In the genomic region with DNA sequence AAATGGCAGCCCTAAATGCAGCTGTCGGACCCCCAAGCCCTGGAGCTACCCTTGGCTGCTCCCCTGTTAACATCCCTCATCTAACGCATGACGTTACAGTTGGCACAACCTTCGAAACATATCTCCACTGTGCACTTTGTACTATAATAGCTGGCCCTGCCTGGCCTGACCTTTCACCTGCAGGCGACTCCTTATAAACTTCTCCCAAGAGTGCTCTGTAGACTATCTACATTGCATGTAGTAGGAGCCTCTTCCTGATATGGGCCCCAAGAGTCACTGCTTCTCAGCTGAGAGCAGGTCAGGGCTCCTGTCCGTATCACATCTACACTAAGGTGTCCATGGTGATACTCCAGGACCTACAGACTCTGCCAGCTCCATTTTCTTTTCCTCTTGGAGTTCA, we compare ENCODE assay signal across 20 mouse cellular contexts.
"Had no signal": no experiment of that assay in that cellular context is flagged by ENCODE, and none has a peak within 500 bp of the region (broad histone marks: within the 10 kb centered on the region; RNA-seq: fewer than 3 reads in every experiment).

No protein-coding gene starts in this region.

- H3K27me3 ChIP-seq: limb, embryonic 13.5 days; liver, embryonic 12.5 days; liver, embryonic 15.5 days; lung, embryonic 15.5 days; midbrain, embryonic 12.5 days; neural tube, embryonic 13.5 days had no signal

- H3K27ac ChIP-seq: kidney, postnatal 0 days; layer of hippocampus, adult 2 months; limb, embryonic 10.5 days; limb, embryonic 13.5 days; liver, embryonic 12.5 days; liver, embryonic 15.5 days; lung, embryonic 15.5 days; midbrain, embryonic 12.5 days; neural tube, embryonic 13.5 days had no signal

- H3K9ac ChIP-seq: limb, embryonic 13.5 days; liver, embryonic 12.5 days; liver, embryonic 15.5 days; lung, embryonic 15.5 days; midbrain, embryonic 12.5 days; neural tube, embryonic 13.5 days had no signal

- DNase-seq: layer of hippocampus, adult 9-11 months; liver; lung, adult 18-20 months; lung, postnatal 10 days; lung, postnatal 36 days; retina, postnatal 1 day; right cerebral cortex, postnatal 25 days; thymus, adult 18-20 months; thymus, postnatal 36 days had no signal

- ATAC-seq: liver, embryonic 12.5 days; midbrain, embryonic 16.5 days had no signal

- H3K4me3 ChIP-seq: layer of hippocampus, adult 2 months; limb, embryonic 10.5 days; limb, embryonic 13.5 days; liver, embryonic 12.5 days; liver, embryonic 15.5 days; lung, embryonic 15.5 days; midbrain, embryonic 12.5 days; myocyte; neural tube, embryonic 13.5 days had no signal

- H3K4me1 ChIP-seq: limb, embryonic 10.5 days; liver, embryonic 12.5 days; liver, embryonic 15.5 days had no signal

- H3K9me3 ChIP-seq: limb, embryonic 10.5 days; limb, embryonic 13.5 days; liver, embryonic 12.5 days; liver, embryonic 15.5 days; lung, embryonic 15.5 days; midbrain, embryonic 12.5 days; neural tube, embryonic 13.5 days had no signal

- H3K36me3 ChIP-seq: liver, embryonic 12.5 days; liver, embryonic 15.5 days; lung, embryonic 15.5 days; midbrain, embryonic 12.5 days; neural tube, embryonic 13.5 days had no signal

- H3K4me2 ChIP-seq: limb, embryonic 13.5 days; liver, embryonic 12.5 days; liver, embryonic 15.5 days; lung, embryonic 15.5 days; midbrain, embryonic 12.5 days; neural tube, embryonic 13.5 days had no signal
